ENCODE assay signal across 10 mouse cellular contexts in the genomic region with DNA sequence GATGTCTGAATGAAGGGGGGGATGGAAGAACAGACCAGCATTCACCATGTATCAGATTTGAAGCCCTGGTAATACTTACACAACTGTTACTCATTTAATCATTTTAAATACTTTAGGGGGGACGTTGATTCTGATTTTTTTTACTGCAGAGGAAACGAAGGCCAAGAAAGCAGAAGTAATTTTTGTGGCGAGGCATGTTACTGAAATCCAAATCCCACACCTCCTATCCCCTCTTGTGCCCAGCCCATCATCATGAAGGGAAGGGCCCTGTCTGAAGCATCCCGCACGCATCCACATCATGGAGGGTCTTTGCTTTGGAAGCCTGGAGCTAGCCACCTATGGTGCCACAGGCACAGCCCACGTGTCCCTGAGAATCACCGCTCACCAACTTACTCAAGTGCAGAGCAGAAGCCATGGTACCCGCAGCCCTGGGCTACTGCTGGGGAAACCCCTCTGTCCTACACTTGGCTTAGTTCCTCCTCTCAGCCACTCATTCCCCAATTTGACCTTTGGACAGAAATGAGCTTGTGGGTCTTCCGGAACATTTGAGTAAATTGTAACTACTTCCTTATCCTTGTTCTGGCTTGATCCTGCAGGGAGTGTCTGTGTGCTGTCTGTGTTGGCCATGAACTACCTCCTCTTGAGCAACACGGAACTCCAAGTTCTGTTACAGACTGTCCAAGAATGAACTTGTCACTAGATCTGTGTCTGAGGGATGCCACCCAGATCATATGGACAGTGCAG. TPM values are rescaled to one million over a fixed set of nuclear protein-coding genes. Genes with fewer than 3 reads are reported as not detected.
DNase-seq lines count a peak whose midpoint lies in the region; ATAC-seq lines count a peak whose summit lies in the region.
"Had no signal": no experiment of that assay in that cellular context is flagged by ENCODE, and none has a peak within 500 bp of the region (broad histone marks: within the 10 kb centered on the region; RNA-seq: fewer than 3 reads in every experiment).

No protein-coding gene starts in this region.

- H3K9ac ChIP-seq in heart, embryonic 11.5 days (ENCODE audit: low read depth, low read length): no peak overlapping the region
- H3K9ac ChIP-seq in forebrain, embryonic 12.5 days: no peak overlapping the region
- H3K9ac ChIP-seq in hindbrain, embryonic 14.5 days: no peak overlapping the region
- H3K9ac ChIP-seq: limb, embryonic 12.5 days had no signal

- no peak overlapping the region for H3K4me3 ChIP-seq in heart, embryonic 11.5 days (ENCODE audit: low read depth, low read length)
- no peak overlapping the region for H3K4me3 ChIP-seq in forebrain, embryonic 12.5 days (replicated peaks)
- H3K4me3 ChIP-seq in hindbrain, embryonic 14.5 days (replicated peaks; ENCODE audit: low read length): no peak overlapping the region
- H3K4me3 ChIP-seq: limb, embryonic 12.5 days had no signal

- no peaks in the 10 kb centered on the region for H3K36me3 ChIP-seq in heart, embryonic 11.5 days (ENCODE audit: control insufficient read depth, insufficient read depth, low read length)
- H3K36me3 ChIP-seq in forebrain, embryonic 12.5 days (replicated peaks): no peaks in the 10 kb centered on the region
- H3K36me3 ChIP-seq in hindbrain, embryonic 14.5 days (replicated peaks; ENCODE audit: control insufficient read depth, insufficient read depth): no peaks in the 10 kb centered on the region
- H3K36me3 ChIP-seq: limb, embryonic 12.5 days had no signal

- 80% methylated on average over 10 of the region's 10 CpGs for WGBS in heart, embryonic 11.5 days (ENCODE audit: insufficient replicate concordance)
- WGBS in forebrain, embryonic 12.5 days: 87% methylated on average over 10 of the region's 10 CpGs
- 87% methylated on average over 10 of the region's 10 CpGs for WGBS in hindbrain, embryonic 14.5 days

- no peak for ATAC-seq in heart, embryonic 11.5 days (replicated peaks; ENCODE audit: insufficient number of reproducible peaks, low FRiP score, low TSS enrichment)
- ATAC-seq in forebrain, embryonic 12.5 days (ENCODE audit: low FRiP score): no peak
- no peak for ATAC-seq in hindbrain, embryonic 14.5 days (ENCODE audit: low FRiP score)
- ATAC-seq: inflammation-experienced regulatory T-cells, adult 6 months had no signal

- H3K27ac ChIP-seq in heart, embryonic 11.5 days (ENCODE audit: low read depth, low read length): no peak overlapping the region
- no peak overlapping the region for H3K27ac ChIP-seq in forebrain, embryonic 12.5 days
- no peak overlapping the region for H3K27ac ChIP-seq in hindbrain, embryonic 14.5 days
- H3K27ac ChIP-seq: limb, embryonic 12.5 days had no signal

- no peaks in the 10 kb centered on the region for H3K27me3 ChIP-seq in heart, embryonic 11.5 days (ENCODE audit: control insufficient read depth, insufficient read depth, low read length)
- H3K27me3 ChIP-seq in forebrain, embryonic 12.5 days: no peaks in the 10 kb centered on the region
- no peaks in the 10 kb centered on the region for H3K27me3 ChIP-seq in hindbrain, embryonic 14.5 days (ENCODE audit: control insufficient read depth, insufficient read depth, low read length)
- H3K27me3 ChIP-seq: limb, embryonic 12.5 days had no signal

- no peaks in the 10 kb centered on the region for H3K4me1 ChIP-seq in heart, embryonic 11.5 days (ENCODE audit: control insufficient read depth, insufficient read depth, low read length)
- H3K4me1 ChIP-seq in forebrain, embryonic 12.5 days: peaks cover 6% of the 10 kb centered on the region
- no peaks in the 10 kb centered on the region for H3K4me1 ChIP-seq in hindbrain, embryonic 14.5 days (replicated peaks; ENCODE audit: control insufficient read depth, insufficient read depth, low read length)
- H3K4me1 ChIP-seq: limb, embryonic 12.5 days had no signal

- DNase-seq in heart, adult 11 months: peak; percentile 96
- DNase-seq in spleen, postnatal 36 days (ENCODE audit: low spot score in 2 of 2): peak; percentile 41 to 43
- DNase-seq in spleen, postnatal 14 days (ENCODE audit: low spot score in 2 of 2): no peak
- peak; percentile 54 for DNase-seq in lung, postnatal 25 days (ENCODE audit: low spot score)
- DNase-seq in testis, postnatal 14 days (ENCODE audit: low spot score): peak; percentile 65
- DNase-seq in hindbrain, embryonic 14.5 days (ENCODE audit: low spot score): no peak

- H3K4me2 ChIP-seq in heart, embryonic 11.5 days: no peak overlapping the region
- no peak overlapping the region for H3K4me2 ChIP-seq in forebrain, embryonic 12.5 days
- no peak overlapping the region for H3K4me2 ChIP-seq in hindbrain, embryonic 14.5 days (replicated peaks)
- H3K4me2 ChIP-seq: limb, embryonic 12.5 days had no signal

- H3K9me3 ChIP-seq in heart, embryonic 11.5 days (replicated peaks; ENCODE audit: control insufficient read depth, low read length): no peaks in the 10 kb centered on the region
- H3K9me3 ChIP-seq in forebrain, embryonic 12.5 days: no peaks in the 10 kb centered on the region
- no peaks in the 10 kb centered on the region for H3K9me3 ChIP-seq in hindbrain, embryonic 14.5 days (ENCODE audit: control insufficient read depth, low read length)
- H3K9me3 ChIP-seq: limb, embryonic 12.5 days had no signal

RNA-seq across cellular contexts. Expression of gene Sbpl, which starts 11.8 kb away (rescaled TPM):
- polyA plus RNA-seq in heart, embryonic 11.5 days (2014; fragmentation: Nextera tagmentation; extraction: Ambion mirVana): not detected in 2 replicates
- not detected in 2 replicates for polyA plus RNA-seq in forebrain, embryonic 12.5 days (2016; fragmentation: Nextera tagmentation; extraction: Ambion mirVana)
- not detected in 2 replicates for polyA plus RNA-seq in hindbrain, embryonic 14.5 days (2014; fragmentation: Nextera tagmentation; extraction: Ambion mirVana)
- polyA plus RNA-seq: inflammation-experienced regulatory T-cells, adult 6 months; limb, embryonic 12.5 days had no signal

RNA-seq across cellular contexts. Expression of gene Prss30, which starts 13.5 kb away (rescaled TPM):
- not detected in 2 replicates for polyA plus RNA-seq in heart, embryonic 11.5 days (2014; fragmentation: Nextera tagmentation; extraction: Ambion mirVana)
- not detected in 2 replicates for polyA plus RNA-seq in forebrain, embryonic 12.5 days (2016; fragmentation: Nextera tagmentation; extraction: Ambion mirVana)
- polyA plus RNA-seq in hindbrain, embryonic 14.5 days (2014; fragmentation: Nextera tagmentation; extraction: Ambion mirVana): not detected in 2 replicates
- polyA plus RNA-seq: limb, embryonic 12.5 days had no signal

RNA-seq across cellular contexts. Expression of gene Sbp, which starts 25.4 kb away (rescaled TPM):
- polyA plus RNA-seq in heart, embryonic 11.5 days (2014; fragmentation: Nextera tagmentation; extraction: Ambion mirVana): not detected in 2 replicates
- not detected in 2 replicates for polyA plus RNA-seq in forebrain, embryonic 12.5 days (2016; fragmentation: Nextera tagmentation; extraction: Ambion mirVana)
- not detected in 2 replicates for polyA plus RNA-seq in hindbrain, embryonic 14.5 days (2014; fragmentation: Nextera tagmentation; extraction: Ambion mirVana)
- polyA plus RNA-seq: inflammation-experienced regulatory T-cells, adult 6 months; limb, embryonic 12.5 days had no signal

RNA-seq across cellular contexts. Expression of gene Prss22, which starts 31.1 kb away (rescaled TPM):
- polyA plus RNA-seq in heart, embryonic 11.5 days (2014; fragmentation: Nextera tagmentation; extraction: Ambion mirVana): 0.17 TPM in 1 of 2 replicates, not detected in the other
- 0.33 and 0.35 TPM in 2 replicates for polyA plus RNA-seq in forebrain, embryonic 12.5 days (2016; fragmentation: Nextera tagmentation; extraction: Ambion mirVana)
- polyA plus RNA-seq in hindbrain, embryonic 14.5 days (2014; fragmentation: Nextera tagmentation; extraction: Ambion mirVana): not detected in 2 replicates
- polyA plus RNA-seq: inflammation-experienced regulatory T-cells, adult 6 months had no signal

RNA-seq across cellular contexts. Expression of gene Dcpp3, which starts 49.6 kb away (rescaled TPM):
- not detected in 2 replicates for polyA plus RNA-seq in heart, embryonic 11.5 days (2014; fragmentation: Nextera tagmentation; extraction: Ambion mirVana)
- not detected in 2 replicates for polyA plus RNA-seq in forebrain, embryonic 12.5 days (2016; fragmentation: Nextera tagmentation; extraction: Ambion mirVana)
- not detected in 2 replicates for polyA plus RNA-seq in hindbrain, embryonic 14.5 days (2014; fragmentation: Nextera tagmentation; extraction: Ambion mirVana)
- polyA plus RNA-seq: inflammation-experienced regulatory T-cells, adult 6 months; limb, embryonic 12.5 days had no signal

Comparison
In these comparisons a context has a peak if more than half of its experiments do, and no peak if none do; other contexts are left out.
1. DNase-seq: peak in heart, adult 11 months (single experiment), spleen, postnatal 36 days (2 of 2), lung, postnatal 25 days (single experiment) and testis, postnatal 14 days (single experiment); none in spleen, postnatal 14 days (0 of 2) and hindbrain, embryonic 14.5 days (single experiment).